Mouse (Mus musculus): ENCODE data around the gene Sympk.

The Sympk gene

DNA sequence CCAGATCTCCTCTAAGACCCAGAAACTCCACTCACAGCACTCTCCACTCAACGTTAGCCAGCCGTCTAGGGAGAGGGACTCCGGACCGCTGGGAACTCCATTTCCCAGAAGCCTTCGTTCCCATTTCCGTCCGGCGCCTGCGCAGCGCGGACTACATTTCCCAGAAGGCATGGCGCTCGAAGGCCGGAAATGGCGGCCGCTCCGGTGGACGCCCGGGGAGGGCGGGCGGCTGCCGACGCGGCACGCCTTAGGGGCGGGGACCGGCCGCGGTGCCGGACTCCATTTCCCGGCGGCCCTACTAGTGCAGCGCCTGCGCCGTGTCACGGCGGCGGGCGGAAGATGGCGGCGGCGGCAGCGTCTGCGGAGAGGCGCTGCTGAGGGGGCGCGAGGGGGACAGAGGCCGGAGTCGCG, at the start of gene Sympk:
Gene Sympk, plus strand, starts transcription at position 282 of the 411 bp plus-strand sequence.
- DNase-seq = peak; percentile 96

DNA sequence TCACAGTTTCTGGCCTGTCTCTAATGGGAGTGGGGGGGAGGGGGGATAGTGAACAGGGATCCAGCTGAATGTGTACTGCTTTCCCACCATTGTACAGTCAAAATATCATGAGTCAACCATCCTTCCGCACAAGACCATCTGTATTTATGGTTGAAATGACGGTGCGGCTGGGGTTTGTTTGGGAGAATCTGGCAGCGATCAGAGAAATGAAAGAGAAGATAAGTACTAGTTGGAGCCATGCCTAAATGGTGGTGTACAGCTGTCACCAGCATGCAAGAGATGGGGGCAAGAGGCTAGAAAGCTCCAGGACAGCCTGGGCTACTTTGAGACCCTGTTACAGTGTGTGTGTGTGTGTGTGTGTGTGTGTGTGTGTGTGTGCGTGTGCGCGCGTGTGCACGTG, 45.8 kb upstream of the Sympk start:
- peak; percentile 79 for DNase-seq

- no peak for DNase-seq
These were observed 37.7 kb upstream of the Sympk start for GRCm38 (mm10) chr7:18986503-18986902.

DNA sequence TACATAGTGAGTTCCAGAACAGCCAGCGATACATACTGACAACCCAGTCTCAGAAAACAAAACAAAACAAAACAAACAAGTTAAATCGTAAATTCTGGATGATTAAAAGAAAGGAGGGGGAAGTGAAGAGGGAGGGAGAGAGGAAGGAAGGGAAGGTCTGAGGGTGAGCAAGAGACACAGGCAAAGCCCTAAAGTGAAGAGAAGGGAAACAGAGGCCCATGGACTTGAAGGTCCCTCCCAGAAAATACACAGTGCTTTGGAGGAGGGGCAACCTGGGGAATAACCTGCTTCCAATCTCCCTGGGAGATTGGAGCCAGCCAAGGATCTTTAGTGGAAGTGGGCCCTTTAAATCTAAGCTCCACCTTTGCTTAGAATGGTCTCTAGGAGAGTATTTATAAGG, 37.1 kb upstream of the Sympk start, which contains the start of gene Nanos2:
Gene Nanos2, plus strand, starts transcription at position 301 of the 400 bp plus-strand sequence.
- no peak for DNase-seq

DNA sequence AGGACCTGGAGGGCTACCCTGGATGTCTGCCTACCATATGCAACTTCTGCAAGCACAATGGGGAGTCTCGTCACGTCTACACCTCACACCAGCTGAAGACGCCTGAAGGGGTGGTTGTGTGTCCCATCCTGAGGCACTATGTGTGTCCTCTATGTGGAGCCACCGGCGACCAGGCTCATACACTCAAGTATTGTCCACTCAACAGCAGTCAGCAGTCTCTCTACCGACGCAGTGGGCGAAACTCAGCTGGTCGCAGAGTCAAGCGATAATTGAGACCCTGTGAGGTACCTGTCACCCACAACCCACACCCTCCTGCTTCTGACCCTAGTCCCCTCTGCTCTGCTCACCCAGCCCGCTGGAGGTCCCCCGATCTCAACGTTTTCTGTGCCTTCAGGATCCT, 36.4 kb upstream of the Sympk start:
- no peak for DNase-seq

DNA sequence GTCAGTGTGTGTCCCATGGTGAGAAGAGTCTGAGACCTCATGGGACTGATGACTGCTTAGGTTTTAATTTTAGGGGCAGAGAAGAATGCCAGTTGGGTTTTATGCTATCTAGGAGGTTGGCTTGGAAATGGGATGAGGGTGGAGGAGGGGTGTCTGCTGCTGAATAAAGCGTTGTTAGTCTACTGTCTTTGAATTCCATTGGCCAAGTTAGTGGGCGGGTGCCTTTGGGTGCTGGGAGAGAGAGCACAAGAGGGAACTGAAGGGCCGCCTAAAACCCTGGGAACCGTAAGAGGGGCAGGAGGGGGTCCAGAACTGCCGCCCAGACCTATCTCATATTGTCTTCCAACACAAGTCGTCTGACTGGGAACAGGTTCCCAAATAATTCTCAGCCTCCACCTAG, 35.4 kb upstream of the Sympk start:
- no peak for DNase-seq

DNA sequence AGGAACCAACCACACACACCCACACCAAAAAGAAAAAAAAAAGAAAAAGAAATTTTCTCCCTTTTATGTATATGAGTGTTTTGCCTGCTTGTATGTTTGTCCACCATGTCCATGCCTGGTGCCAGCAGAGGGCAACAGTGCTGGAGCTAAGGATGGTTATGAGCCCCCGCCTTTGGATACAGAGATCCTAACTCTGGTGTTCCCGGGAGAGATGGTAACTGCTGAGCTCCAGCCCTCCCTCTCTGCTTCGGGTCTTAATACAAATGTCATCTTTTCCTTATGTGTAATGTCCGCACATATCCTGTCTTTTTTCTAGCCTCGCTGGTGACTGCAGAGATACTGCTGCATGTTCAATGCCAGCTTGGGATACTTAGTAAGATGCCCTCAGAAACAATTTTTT, 34.2 kb upstream of the Sympk start:
- peak; percentile 52 for DNase-seq

DNA sequence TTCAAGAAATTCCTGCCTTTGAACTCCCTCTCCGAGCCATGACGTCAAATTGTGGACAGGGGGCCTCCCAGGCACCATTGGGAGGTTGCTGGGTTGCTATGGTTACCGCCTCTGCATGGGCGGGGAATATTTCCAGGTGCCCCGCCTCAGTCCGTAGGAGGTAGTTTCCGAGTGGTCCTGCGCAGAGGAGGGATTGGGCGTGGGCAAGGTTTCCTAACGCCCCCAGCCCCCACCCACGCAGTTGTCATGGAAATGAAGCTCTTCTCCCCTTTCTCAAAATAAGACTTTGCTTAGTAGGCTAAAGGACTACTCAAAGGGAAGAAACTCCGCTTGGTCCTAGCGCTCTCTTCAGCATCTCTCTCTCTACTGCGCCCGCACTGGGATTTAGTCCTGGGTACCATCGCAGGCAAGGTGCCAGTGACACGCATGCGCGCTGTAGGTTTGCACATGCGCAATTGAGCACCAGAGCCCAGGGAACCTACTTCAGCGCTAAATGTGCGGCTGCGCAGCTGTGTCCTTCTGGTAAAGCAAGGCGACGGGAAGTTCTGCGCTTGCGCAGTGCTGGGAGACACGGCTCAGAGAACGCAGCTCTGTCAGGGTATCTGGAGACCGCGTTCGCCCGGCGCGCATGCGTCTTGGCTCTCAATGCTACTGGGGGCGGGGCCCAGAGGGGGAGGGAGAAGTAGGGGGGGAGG, 33.4 kb upstream of the Sympk start, which contains the start of gene Mypop:
Gene Mypop, plus strand, starts transcription at position 645 of the 695 bp plus-strand sequence.
- peak; percentile 100 for DNase-seq

- DNase-seq = peak; percentile 37
These were observed 32.4 kb upstream of the Sympk start for GRCm38 (mm10) chr7:18991660-18992293.

- no peak for DNase-seq
These were observed 31.9 kb upstream of the Sympk start for GRCm38 (mm10) chr7:18992294-18992675.

DNA sequence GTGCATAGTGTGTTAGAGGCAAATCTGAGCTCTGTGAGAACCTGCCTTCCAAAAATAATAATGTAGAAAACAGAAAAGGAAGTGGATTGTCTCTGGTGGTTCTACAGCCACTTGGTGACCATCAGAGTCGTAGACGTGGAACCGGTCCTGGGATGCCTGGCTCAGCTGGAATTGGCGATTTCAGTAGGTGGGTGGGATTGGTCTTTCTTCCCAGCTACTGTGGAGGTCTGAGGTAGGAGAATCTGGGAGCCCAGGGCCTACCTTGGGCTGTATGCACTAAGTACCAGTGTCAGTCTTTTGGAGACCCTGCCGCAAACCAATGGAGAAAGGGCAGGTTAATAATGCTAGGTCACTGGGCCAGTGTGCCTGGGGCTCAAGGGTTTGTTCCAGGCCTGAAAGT, 31.1 kb upstream of the Sympk start:
- DNase-seq = no peak

- DNase-seq = no peak
These were observed 25.3 kb upstream of the Sympk start for GRCm38 (mm10) chr7:18998835-18999234.

GRCm38 (mm10) chr7:19000421-19000820, 23.8 kb upstream of the Sympk start:
- DNase-seq = no peak

GRCm38 (mm10) chr7:19001066-19001806, 22.9 kb upstream of the Sympk start:
- DNase-seq = peak; percentile 70

GRCm38 (mm10) chr7:19001807-19002085, 22.4 kb upstream of the Sympk start:
- DNase-seq = no peak

DNA sequence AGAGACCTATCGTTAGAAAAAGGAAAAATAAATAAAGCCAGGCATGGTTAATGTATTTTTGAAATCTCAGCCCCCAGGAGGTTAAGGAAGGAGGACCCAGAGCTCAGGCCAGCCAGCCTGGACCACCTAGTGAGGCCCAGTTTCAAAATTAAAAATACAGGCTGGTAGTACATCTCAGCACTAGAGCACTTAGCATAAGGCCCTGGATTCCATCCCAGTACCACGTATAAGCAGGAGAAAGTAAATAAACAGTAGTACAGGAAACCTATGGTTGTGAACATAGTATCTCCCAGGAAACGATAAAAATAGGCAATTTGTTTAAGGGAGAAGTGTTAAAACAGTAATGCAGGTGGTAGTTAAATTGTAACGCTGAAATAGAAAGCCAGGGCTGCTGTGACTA, 22.1 kb upstream of the Sympk start:
- no peak for DNase-seq

DNA sequence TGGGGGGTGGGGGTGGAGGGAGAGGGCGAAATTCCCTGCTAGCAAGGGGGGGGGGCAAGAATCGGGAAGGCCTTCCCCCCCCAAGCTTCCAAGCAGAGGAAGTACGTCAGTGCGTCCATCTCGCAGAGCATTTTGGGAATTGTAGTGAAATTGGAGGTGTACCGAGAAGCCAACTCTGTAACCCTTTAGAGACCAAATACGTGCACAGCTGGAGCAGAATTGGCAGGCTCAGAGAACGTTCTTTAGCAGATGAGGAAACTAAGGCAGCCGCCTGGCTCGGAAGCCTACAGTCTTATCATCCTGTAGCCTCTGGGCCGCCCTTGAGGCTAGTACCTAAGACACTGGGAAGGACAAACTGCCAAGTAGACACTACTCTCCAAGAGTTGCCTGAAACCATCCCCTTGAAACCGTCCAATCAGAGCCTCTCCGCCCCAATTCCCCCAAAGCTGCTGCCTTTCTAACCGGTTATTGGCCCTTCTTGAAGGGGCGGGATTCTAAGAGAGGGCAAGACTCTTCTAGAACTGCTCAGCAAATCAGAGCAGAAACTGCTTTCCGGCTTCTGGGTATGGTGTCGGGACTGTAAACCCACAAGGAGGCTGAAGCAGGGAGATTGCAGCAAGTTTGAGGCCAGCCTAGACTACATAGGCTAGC, 21.2 kb upstream of the Sympk start:
- DNase-seq = peak; percentile 83

GRCm38 (mm10) chr7:19003902-19004630, 20.1 kb upstream of the Sympk start, which contains the start of gene Irf2bp1:
Gene Irf2bp1 (plus strand): TSS chr7:19004044.
- DNase-seq = peak; percentile 94

GRCm38 (mm10) chr7:19004631-19005079, 19.5 kb upstream of the Sympk start:
- DNase-seq = no peak

DNA sequence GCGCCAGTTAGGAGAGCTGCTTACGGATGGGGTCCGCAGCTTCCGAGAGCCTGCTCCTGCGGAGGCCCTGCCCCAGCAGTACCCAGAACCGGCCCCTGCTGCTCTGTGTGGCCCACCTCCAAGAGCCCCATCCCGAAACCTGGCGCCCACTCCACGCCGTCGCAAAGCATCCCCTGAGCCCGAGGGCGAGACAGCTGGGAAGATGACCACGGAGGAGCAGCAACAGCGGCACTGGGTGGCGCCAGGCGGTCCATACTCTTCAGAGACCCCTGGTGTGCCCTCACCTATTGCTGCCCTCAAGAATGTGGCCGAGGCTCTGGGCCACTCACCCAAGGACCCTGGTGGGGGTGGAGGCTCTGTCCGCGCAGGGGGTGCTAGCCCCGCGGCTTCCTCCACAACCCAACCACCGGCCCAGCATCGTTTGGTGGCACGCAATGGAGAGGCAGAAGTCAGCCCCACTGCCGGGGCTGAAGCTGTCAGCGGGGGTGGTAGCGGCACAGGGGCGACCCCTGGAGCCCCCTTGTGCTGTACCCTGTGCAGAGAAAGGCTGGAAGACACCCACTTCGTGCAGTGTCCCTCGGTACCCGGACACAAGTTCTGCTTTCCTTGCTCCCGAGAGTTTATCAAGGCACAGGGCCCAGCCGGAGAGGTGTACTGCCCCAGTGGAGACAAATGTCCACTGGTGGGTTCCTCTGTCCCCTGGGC, 18.6 kb upstream of the Sympk start:
- DNase-seq = no peak

- peak; percentile 85 for DNase-seq
These were observed 17.7 kb upstream of the Sympk start for GRCm38 (mm10) chr7:19006476-19006875.

Data from layer of hippocampus, adult 9-11 months (tissue).